Mouse (Mus musculus): Measurements from ENCODE around the gene Ncs1.

Gene Ncs1

DNA sequence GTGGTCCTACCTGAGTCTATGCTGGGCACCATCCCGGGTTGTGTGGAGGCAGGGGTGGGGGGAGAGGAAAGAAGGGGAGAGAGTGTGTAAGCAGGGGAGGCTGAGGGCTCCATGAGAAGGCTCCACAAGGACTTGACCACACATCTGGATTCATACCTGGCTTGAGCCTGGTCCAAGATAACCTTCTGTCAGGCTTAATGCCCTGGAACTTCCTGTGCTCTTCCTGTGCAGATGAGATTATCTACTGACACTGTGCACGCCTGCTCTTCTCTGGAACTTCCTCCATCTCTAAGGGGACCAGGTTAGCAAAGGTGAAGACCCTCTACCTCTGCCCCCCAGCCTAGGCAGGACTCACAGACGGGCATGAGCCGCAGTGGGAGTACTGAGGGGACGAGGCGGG lies 3.2 kb downstream of the Ncs1 start:
- H3K9me3 ChIP-seq (ENCODE audit: low read length) = no peaks in the 10 kb centered on the region
- H3K4me3 ChIP-seq (replicated peaks; ENCODE audit: low read length) = no peak overlapping the region
- H3K27me3 ChIP-seq (ENCODE audit: insufficient read depth, low read length) = peaks cover 62% of the 10 kb centered on the region
- TF ChIP-seq NANOG (IDR thresholded peaks at IDR 0.05; ENCODE audit: borderline replicate concordance, low read length) (no peak), CTCF (conservative IDR thresholded peaks at IDR 0.05; ENCODE audit: low read length) (no peak), POU5F1 (IDR thresholded peaks at IDR 0.05; ENCODE audit: borderline replicate concordance, low read length) (no peak)
- H3K36me3 ChIP-seq (ENCODE audit: insufficient read depth, low read length) = no peaks in the 10 kb centered on the region
- H3K4me1 ChIP-seq (replicated peaks; ENCODE audit: low read depth, low read length) = peaks cover 47% of the 10 kb centered on the region

DNA sequence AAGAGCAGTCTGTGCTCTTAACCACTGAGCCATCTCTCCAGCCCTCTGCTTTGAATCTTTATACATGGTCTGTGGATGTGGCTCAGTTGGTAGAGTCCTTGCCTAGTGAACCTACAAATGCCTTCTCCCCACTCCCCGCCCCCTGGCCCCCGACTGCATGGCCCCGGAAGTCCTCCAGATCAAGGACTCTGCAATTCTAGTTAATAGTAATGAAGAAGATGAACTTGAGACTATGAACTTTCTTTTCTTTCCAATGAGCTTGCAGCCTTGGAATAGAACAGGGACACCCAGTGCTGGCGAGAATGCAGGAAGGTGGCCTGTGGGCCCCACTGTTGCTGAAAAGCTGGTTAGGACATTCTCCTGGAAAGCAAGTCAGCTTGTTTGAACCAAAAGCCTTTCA lies 6.5 kb downstream of the Ncs1 start:
- Histone ChIP-seq H3K36me3 (ENCODE audit: insufficient read depth, low read length) (no peaks in the 10 kb centered on the region), H3K4me1 (replicated peaks; ENCODE audit: low read depth, low read length) (peaks cover 56% of the 10 kb centered on the region), H3K27me3 (ENCODE audit: insufficient read depth, low read length) (peaks cover 44% of the 10 kb centered on the region), H3K4me3 (replicated peaks; ENCODE audit: low read length) (no peak overlapping the region), H3K9me3 (ENCODE audit: low read length) (no peaks in the 10 kb centered on the region)
- no peak for TF ChIP-seq POU5F1 (IDR thresholded peaks at IDR 0.05; ENCODE audit: borderline replicate concordance, low read length)
- no peak for TF ChIP-seq NANOG (IDR thresholded peaks at IDR 0.05; ENCODE audit: borderline replicate concordance, low read length)
- no peak for TF ChIP-seq CTCF (conservative IDR thresholded peaks at IDR 0.05; ENCODE audit: low read length)

DNA sequence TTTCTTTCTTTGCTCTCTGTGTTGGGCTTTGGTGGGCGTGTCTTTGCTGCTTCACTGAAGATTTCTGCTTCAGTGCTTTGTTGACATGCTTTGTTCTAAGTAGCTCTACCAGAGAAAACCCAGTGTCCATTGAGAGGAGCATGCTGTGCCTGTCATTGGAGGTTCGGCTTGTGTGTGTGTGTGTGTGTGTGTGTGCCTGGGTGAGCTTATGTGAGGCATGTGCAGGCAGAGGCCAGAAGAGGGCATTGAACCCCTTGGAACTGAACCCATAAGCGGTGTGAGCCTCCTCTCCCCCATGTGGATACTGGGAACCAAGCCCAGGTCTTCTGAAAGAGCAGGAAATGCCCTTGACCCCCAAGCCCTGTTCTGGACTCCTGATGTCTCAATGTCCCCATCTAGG lies 7.8 kb downstream of the Ncs1 start:
- H3K36me3 ChIP-seq (ENCODE audit: insufficient read depth, low read length) = no peaks in the 10 kb centered on the region
- H3K9me3 ChIP-seq (ENCODE audit: low read length) = no peaks in the 10 kb centered on the region
- TF ChIP-seq CTCF (conservative IDR thresholded peaks at IDR 0.05; ENCODE audit: low read length) (no peak), NANOG (IDR thresholded peaks at IDR 0.05; ENCODE audit: borderline replicate concordance, low read length) (no peak), POU5F1 (IDR thresholded peaks at IDR 0.05; ENCODE audit: borderline replicate concordance, low read length) (no peak)
- no peak overlapping the region for H3K4me3 ChIP-seq (replicated peaks; ENCODE audit: low read length)
- H3K27me3 ChIP-seq (ENCODE audit: insufficient read depth, low read length) = peaks cover 42% of the 10 kb centered on the region
- peaks cover 59% of the 10 kb centered on the region for H3K4me1 ChIP-seq (replicated peaks; ENCODE audit: low read depth, low read length)

DNA sequence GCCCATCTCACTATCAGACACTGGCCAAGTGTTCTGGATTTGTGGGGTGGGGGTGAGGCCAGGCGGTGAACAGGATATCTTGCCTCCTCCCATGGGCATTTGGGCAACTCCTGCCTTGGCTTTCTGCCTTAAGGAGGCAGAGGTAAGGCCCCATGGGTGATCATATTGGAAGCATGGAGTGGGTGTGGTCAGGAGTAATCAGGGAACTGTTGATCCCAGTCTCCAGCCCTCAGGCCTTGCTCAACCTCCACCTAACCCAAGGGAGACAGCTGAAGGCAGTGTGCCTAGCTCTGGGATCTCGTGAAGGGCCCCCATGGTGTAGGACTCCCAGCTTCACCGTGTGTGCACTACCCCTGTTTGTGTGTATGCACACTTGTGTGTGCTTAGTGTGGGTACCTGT lies 9.2 kb downstream of the Ncs1 start:
- TF ChIP-seq POU5F1 (IDR thresholded peaks at IDR 0.05; ENCODE audit: borderline replicate concordance, low read length) (no peak), CTCF (conservative IDR thresholded peaks at IDR 0.05; ENCODE audit: low read length) (no peak), NANOG (IDR thresholded peaks at IDR 0.05; ENCODE audit: borderline replicate concordance, low read length) (no peak)
- Histone ChIP-seq H3K36me3 (ENCODE audit: insufficient read depth, low read length) (no peaks in the 10 kb centered on the region), H3K4me1 (replicated peaks; ENCODE audit: low read depth, low read length) (peaks cover 68% of the 10 kb centered on the region), H3K27me3 (ENCODE audit: insufficient read depth, low read length) (peaks cover 33% of the 10 kb centered on the region), H3K9me3 (ENCODE audit: low read length) (no peaks in the 10 kb centered on the region), H3K4me3 (replicated peaks; ENCODE audit: low read length) (no peak overlapping the region)

DNA sequence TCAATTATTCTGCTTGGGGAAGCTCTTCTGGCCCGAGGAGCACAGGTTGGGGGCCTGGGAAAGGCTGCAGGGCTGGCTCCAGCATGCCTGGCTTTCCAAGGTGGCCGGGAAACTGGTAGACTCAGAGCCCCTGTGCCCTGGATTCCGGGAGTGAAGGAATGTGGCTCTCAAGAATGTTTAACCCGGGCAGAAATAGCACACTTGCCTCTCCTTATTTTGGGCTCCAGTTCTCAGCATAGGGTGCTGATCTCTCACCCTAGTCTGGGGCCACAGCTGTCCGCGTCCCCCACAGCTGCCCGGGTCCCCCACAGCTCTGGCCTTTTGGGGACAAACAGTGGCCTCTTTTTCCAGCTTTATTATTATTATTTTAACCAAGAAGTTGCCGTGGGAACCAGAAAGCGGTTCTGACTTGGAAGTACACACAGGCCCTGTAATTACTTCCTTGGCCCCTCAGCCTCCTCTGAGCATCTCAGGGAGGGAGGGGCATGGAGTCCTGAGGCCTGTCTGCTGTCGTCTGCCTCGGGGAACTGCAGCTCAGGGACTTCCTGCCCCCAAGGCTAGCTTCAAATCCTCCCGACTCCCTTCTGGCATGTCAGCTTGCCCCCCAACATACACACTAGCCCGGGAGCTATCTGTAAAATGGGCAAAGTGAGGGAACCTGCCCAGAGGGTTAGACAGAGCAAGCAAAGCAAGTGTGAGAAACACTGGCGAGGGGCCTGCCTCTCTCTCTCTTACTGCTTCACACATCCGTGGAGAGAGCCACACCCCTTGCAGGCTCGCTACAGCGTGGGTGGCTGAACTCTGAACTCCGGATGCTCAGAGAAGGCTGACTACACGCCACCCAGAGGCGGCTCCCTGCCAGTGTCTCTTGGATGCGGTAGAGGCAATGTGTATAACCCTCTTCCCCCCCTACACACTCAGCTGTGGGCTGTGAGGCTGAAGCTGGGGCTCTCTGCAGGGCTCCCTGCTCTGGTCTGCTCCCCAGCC lies 10.6 kb downstream of the Ncs1 start:
- Histone ChIP-seq H3K36me3 (ENCODE audit: insufficient read depth, low read length) (no peaks in the 10 kb centered on the region), H3K9me3 (ENCODE audit: low read length) (no peaks in the 10 kb centered on the region), H3K27me3 (ENCODE audit: insufficient read depth, low read length) (peaks cover 25% of the 10 kb centered on the region), H3K4me3 (replicated peaks; ENCODE audit: low read length) (peak overlapping the region; percentile 29; the same call in 1 of the 2 replicates), H3K4me1 (replicated peaks; ENCODE audit: low read depth, low read length) (peaks cover 76% of the 10 kb centered on the region)
- TF ChIP-seq POU5F1 (IDR thresholded peaks at IDR 0.05; ENCODE audit: borderline replicate concordance, low read length) (no peak), CTCF (conservative IDR thresholded peaks at IDR 0.05; ENCODE audit: low read length) (peak; percentile 38; the same call in 1 of the 2 replicates)

DNA sequence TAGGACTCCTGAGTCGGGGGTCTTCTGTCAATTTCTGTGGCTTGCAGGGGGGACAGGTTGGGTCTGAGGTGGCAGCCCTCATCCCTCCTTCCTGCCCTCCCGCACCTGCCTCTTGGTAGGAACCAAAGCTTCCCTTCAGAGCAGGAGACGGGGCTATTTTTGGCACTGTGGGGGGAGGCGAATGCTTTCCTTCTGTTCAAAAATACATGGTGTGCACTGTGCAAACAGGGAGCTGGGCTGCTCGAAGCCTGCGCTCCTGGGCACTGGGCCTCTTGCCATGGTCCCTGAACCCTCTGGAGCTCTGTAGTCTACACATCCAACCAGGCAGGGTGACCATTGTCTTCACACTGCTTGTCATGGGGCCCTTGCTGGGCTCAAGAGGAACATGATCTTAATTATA lies 11.5 kb downstream of the Ncs1 start:
- TF ChIP-seq CTCF (conservative IDR thresholded peaks at IDR 0.05; ENCODE audit: low read length) (no peak), POU5F1 (IDR thresholded peaks at IDR 0.05; ENCODE audit: borderline replicate concordance, low read length) (no peak), NANOG (IDR thresholded peaks at IDR 0.05; ENCODE audit: borderline replicate concordance, low read length) (no peak)
- Histone ChIP-seq H3K4me1 (replicated peaks; ENCODE audit: low read depth, low read length) (peaks cover 77% of the 10 kb centered on the region), H3K27me3 (ENCODE audit: insufficient read depth, low read length) (peaks cover 25% of the 10 kb centered on the region), H3K4me3 (replicated peaks; ENCODE audit: low read length) (no peak overlapping the region), H3K36me3 (ENCODE audit: insufficient read depth, low read length) (no peaks in the 10 kb centered on the region), H3K9me3 (ENCODE audit: low read length) (no peaks in the 10 kb centered on the region)

DNA sequence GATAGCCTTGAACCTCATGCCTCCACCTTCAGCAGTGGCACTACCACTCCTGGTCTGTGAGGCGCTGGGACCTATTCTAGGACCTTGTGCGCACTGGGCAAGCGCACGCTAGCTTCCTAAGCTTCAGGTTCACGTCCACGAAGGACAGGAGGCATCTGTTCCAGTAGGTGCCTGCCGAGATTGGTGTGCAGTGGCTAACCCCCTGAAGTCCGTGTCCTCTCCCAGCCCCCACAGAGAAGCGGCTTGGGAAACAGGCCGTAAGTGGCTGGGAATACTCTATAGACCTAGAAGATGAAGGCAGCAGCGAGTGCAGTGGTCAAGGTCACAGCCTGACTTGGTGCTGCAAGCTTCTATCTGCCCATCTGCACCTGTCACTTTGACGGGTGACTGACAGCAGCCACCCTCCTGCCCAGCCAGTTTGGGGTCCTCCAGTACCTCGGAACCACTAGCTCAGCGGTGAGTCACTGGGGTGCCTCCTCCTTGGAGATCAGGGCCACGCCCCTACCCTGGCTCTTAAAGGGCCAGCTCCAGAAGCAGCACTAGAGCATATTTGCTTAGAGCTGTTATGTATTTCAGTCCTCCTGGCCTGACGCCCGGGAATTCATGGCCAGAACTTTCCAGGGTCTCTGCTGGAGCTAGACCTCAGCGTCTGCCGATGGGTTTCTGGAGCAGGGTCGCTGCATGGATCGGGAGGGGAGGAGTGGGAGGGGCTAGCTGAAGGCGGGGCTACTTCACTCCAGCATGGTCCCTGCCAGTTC lies 13.2 kb downstream of the Ncs1 start:
- TF ChIP-seq POU5F1 (IDR thresholded peaks at IDR 0.05; ENCODE audit: borderline replicate concordance, low read length) (no peak), NANOG (IDR thresholded peaks at IDR 0.05; ENCODE audit: borderline replicate concordance, low read length) (no peak), CTCF (conservative IDR thresholded peaks at IDR 0.05; ENCODE audit: low read length) (no peak)
- Histone ChIP-seq H3K4me1 (replicated peaks; ENCODE audit: low read depth, low read length) (peaks cover 75% of the 10 kb centered on the region), H3K4me3 (replicated peaks; ENCODE audit: low read length) (peak overlapping the region; percentile 83), H3K9me3 (ENCODE audit: low read length) (no peaks in the 10 kb centered on the region), H3K36me3 (ENCODE audit: insufficient read depth, low read length) (no peaks in the 10 kb centered on the region), H3K27me3 (ENCODE audit: insufficient read depth, low read length) (peaks cover 37% of the 10 kb centered on the region)

DNA sequence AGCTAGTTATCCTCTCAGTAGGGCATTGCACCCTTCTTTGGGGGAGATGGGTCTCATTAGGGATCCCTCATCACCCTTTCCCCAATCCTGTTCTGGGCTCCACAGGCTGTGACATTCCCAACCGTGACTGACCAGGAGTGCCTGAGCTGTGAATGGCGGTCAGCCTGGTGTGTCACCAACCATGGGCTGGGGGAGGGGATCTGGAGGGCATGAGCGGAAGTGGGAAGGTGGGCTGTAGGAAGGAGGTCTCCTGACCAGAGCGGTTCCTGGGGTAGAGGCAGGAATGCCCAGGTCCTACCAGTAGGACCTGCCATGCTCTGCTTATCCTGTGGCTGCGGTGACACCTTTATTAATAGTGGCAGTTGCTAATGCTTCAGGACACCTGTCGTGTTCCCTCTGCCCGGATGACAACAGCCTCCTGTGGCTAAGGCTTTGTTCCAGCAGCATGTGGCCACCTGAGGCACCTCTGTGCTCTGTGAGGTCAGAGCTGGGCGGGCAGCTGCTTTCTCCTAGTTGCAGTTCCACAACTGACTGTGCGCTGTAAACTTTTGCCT lies 13.8 kb downstream of the Ncs1 start:
- H3K27me3 ChIP-seq (ENCODE audit: insufficient read depth, low read length) = peaks cover 35% of the 10 kb centered on the region
- H3K36me3 ChIP-seq (ENCODE audit: insufficient read depth, low read length) = no peaks in the 10 kb centered on the region
- TF ChIP-seq POU5F1 (IDR thresholded peaks at IDR 0.05; ENCODE audit: borderline replicate concordance, low read length) (no peak), NANOG (IDR thresholded peaks at IDR 0.05; ENCODE audit: borderline replicate concordance, low read length) (no peak), CTCF (conservative IDR thresholded peaks at IDR 0.05; ENCODE audit: low read length) (no peak)
- peaks cover 75% of the 10 kb centered on the region for H3K4me1 ChIP-seq (replicated peaks; ENCODE audit: low read depth, low read length)
- no peaks in the 10 kb centered on the region for H3K9me3 ChIP-seq (ENCODE audit: low read length)
- peak overlapping the region; percentile 83 for H3K4me3 ChIP-seq (replicated peaks; ENCODE audit: low read length)

All from E14TG2a.4 (cell line).